Mouse (Mus musculus) olfactory bulb, adult 2 months (tissue): ENCODE results near the gene Nr2c1.

Experiments
- CTCF ChIP-seq: fragments of 200-500 bp; IDR thresholded peaks from 2 replicates; pipeline ENCODE4 v1.5.1; 2012; ENCODE audit warnings: low read depth, mild to moderate bottlenecking, low read length, moderate library complexity; ENCODE audit not compliant: insufficient read depth
- POLR2A ChIP-seq: fragments of 200-500 bp; IDR thresholded peaks from 2 replicates; pipeline ENCODE4 v1.6.1; 2012; ENCODE audit warnings: mild to moderate bottlenecking, low read depth, low read length, moderate library complexity; ENCODE audit not compliant: insufficient read depth

- no peak for TF ChIP-seq CTCF
- TF ChIP-seq POLR2A, result no peak
Observed at GRCm38 (mm10) chr10:94153841-94154240, 6.0 kb downstream of the Nr2c1 start.
